Mouse (Mus musculus) left cerebral cortex, adult 2 months (tissue): ENCODE results near the gene Rbak. TPM values are rescaled to one million over a fixed set of nuclear protein-coding genes. Genes with fewer than 3 reads are reported as not detected.

Experiments used
- DNase-seq, 2 experiments: peaks; one replicate each; pipeline ENCODE4 v3.0.0; 2021 to 2022; ENCODE audit warnings: low spot score in 2 of 2, mixed read lengths in 1 of 2; ENCODE audit errors: extremely low spot score in 1 of 2
- H3K27ac ChIP-seq: fragments of 200-600 bp; 2 replicates; pipeline ENCODE4 v1.8.1; 2022
- H3K4me3 ChIP-seq: fragments of 200-600 bp; 2 replicates; pipeline ENCODE4 v1.8.1; 2022
- CTCF ChIP-seq: fragments of 200-600 bp; IDR thresholded peaks from 2 replicates; pipeline ENCODE4 v1.8.1; 2022; ENCODE audit warnings: antibody characterized with exemption, mild to moderate bottlenecking, moderate library complexity
- intact Hi-C: fragments of 180-260 bp; cut with DNase I; formaldehyde crosslinking; loops from one replicate; pipeline ENCODE4 v1.15.1; 2025
- microRNA-seq, 2 experiments: library from miRNA; unstranded; fragments of <30 nt; microRNA quantifications; one replicate each; pipeline ENCODE4 v1.2.0; 2021
- total RNA-seq, 2 experiments: library from RNA; stranded (reverse); gene quantifications; 2 replicates each; pipeline ENCODE4 v1.2.3; 2021

The Rbak gene
- total RNA-seq, 2 experiments from 2014 or later, result 14.2 to 14.5 TPM

- Histone ChIP-seq H3K27ac (no peak overlapping the region), H3K4me3 (no peak overlapping the region)
- no peak for DNase-seq
- TF ChIP-seq CTCF, result no peak
- intact Hi-C loops, result no loop called here
Observed at GRCm38 (mm10) chr5:143132935-143133514, 47.5 kb downstream of the Rbak start.

GRCm38 (mm10) chr5:143130342-143130741 lies 50.2 kb downstream of the Rbak start:
- Histone ChIP-seq H3K27ac (no peak overlapping the region), H3K4me3 (no peak overlapping the region)
- intact Hi-C loops, result no loop called here
- peak; percentile 28 for TF ChIP-seq CTCF
- DNase-seq, result no peak

GRCm38 (mm10) chr5:143129101-143129500 lies 51.5 kb downstream of the Rbak start:
- DNase-seq, result no peak
- no peak overlapping the region for H3K4me3 ChIP-seq
- no peak for TF ChIP-seq CTCF
- no peak overlapping the region for H3K27ac ChIP-seq
- intact Hi-C loops, result no loop called here

GRCm38 (mm10) chr5:143127837-143128236 lies 52.7 kb downstream of the Rbak start:
- Histone ChIP-seq H3K4me3 (no peak overlapping the region), H3K27ac (no peak overlapping the region)
- no peak for TF ChIP-seq CTCF
- intact Hi-C loops, result no loop called here
- no peak for DNase-seq

- no peak overlapping the region for H3K27ac ChIP-seq
- no peak for TF ChIP-seq CTCF
- H3K4me3 ChIP-seq, result no peak overlapping the region
Observed at GRCm38 (mm10) chr5:143126908-143127307, 53.7 kb downstream of the Rbak start.

GRCm38 (mm10) chr5:143126089-143126488 lies 54.5 kb downstream of the Rbak start:
- intact Hi-C loops, result no loop called here
- DNase-seq, result no peak
- no peak for TF ChIP-seq CTCF
- Histone ChIP-seq H3K27ac (no peak overlapping the region), H3K4me3 (no peak overlapping the region)

More at GRCm38 (mm10) chr5:143126908-143127307, 53.7 kb downstream of the Rbak start:
- no peak for DNase-seq
- intact Hi-C loops, result no loop called here

- no peak overlapping the region for H3K4me3 ChIP-seq
- H3K27ac ChIP-seq, result no peak overlapping the region
- intact Hi-C loops, result no loop called here
- peak; percentile 19 to 52 for DNase-seq
- TF ChIP-seq CTCF, result no peak
Observed at GRCm38 (mm10) chr5:143125601-143126000, 55.0 kb downstream of the Rbak start.

DNA sequence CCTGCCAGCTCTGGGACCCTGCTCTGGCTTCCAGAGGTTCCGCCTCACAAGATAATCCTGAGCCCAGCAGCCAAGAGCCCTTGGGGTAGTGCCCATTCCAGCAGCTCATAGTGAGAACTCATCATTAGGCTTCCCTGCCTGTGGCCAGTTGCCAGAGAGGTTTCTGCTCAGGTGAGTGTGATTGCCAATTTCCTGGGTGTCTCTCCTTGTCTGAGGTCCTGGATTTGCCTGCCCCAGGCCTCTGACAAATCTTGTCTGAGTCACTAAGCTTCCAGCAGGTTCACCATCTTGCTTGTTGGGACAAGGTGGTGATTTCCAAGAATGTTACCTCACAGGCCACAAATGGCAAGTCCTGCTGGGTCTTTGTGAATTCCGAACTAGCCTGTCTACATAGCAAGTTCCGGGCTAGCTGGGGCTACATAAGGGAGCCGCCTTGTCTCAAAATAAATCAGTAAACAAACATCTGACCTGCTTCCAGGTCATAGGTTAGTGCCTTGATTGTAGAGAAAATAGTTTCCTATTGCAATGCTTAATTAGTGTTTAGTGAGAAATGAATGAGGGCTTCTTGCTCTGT lies 55.7 kb downstream of the Rbak start:
- H3K27ac ChIP-seq, result no peak overlapping the region
- H3K4me3 ChIP-seq, result no peak overlapping the region
- no peak for TF ChIP-seq CTCF
- intact Hi-C loops, result no loop called here
- DNase-seq, result no peak

GRCm38 (mm10) chr5:143122673-143123072 lies 57.9 kb downstream of the Rbak start:
- intact Hi-C loops, result no loop called here
- Histone ChIP-seq H3K4me3 (no peak overlapping the region), H3K27ac (no peak overlapping the region)
- DNase-seq, result no peak
- TF ChIP-seq CTCF, result no peak

Small RNA genes lying within 50 kb of the gene (microRNA-seq; reads per million reads assigned to microRNA genes)
- 0 reads per million in 2 experiments for gene Gm44405

Other genes with a start within 250 kb of the Rbak start
- gene Fscn1, start 220.4 kb downstream of the Rbak start, total RNA-seq, result 100 to 1,000 TPM; 334 to 344 TPM
- 10 to 100 TPM; 40.7 to 47.8 TPM for gene Rnf216, start 67.8 kb downstream of the Rbak start, total RNA-seq
- under 1 TPM in 1 of 2 experiments, not detected in 1; 0.12 TPM for gene Olfr718-ps1, start 33.2 kb downstream of the Rbak start, total RNA-seq
- gene Spdye4b, start 242 bp upstream of the Rbak start, total RNA-seq, result not detected
- gene Spdye4a, start 46.1 kb upstream of the Rbak start, total RNA-seq, result not detected
- 10 to 100 TPM; 31.4 to 32.9 TPM for gene Zfp12, start 54.4 kb upstream of the Rbak start, total RNA-seq
- 10 to 100 TPM; 20.0 to 23.4 TPM for gene Zfp316, start 89.2 kb upstream of the Rbak start, total RNA-seq
- 1 to 10 TPM; 5.8 to 7.1 TPM for gene Zfp853, start 112.8 kb upstream of the Rbak start, total RNA-seq
- 10 to 100 TPM; 24.2 to 25.5 TPM for gene E130309D02Rik, start 134.6 kb upstream of the Rbak start, total RNA-seq
- 10 to 100 TPM; 41.8 to 42.3 TPM for gene Zdhhc4, start 148.5 kb upstream of the Rbak start, total RNA-seq
- 1 to 10 TPM; 2.2 to 2.7 TPM for gene Grid2ip, start 176.6 kb upstream of the Rbak start, total RNA-seq
- gene Kdelr2, start 223.1 kb upstream of the Rbak start, total RNA-seq, result 10 to 100 TPM; 33.3 to 33.4 TPM